Mouse (Mus musculus): ENCODE results near the gene Tcp11l2. TPM values are rescaled to one million over a fixed set of nuclear protein-coding genes. Genes with fewer than 3 reads are reported as not detected.

Gene Tcp11l2
- polyA plus RNA-seq, 1 experiment = 7.8 TPM

DNA sequence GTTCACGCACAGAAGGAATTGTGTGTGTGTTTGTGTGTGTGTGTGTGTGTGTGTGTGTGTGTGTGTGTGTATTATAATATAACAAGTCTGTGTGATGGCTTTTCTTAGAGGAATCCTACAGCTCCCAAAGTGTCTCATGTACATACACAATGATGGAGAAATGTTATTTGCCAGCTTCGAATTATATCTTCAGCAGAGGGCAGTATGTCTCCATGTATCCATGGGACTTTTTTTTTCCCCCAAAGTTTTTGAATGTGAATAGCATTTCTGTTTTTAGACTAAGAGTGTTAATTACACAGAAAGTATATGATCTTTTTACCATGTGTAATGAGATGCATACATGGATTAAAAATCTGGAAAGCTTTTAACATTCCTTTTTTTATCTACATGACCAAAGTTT, 65.2 kb downstream of the Tcp11l2 start:
- WGBS = 65% methylated on average over 2 of the region's 2 CpGs
- DNase-seq (ENCODE audit: low read depth, low spot score) = no peak

DNA sequence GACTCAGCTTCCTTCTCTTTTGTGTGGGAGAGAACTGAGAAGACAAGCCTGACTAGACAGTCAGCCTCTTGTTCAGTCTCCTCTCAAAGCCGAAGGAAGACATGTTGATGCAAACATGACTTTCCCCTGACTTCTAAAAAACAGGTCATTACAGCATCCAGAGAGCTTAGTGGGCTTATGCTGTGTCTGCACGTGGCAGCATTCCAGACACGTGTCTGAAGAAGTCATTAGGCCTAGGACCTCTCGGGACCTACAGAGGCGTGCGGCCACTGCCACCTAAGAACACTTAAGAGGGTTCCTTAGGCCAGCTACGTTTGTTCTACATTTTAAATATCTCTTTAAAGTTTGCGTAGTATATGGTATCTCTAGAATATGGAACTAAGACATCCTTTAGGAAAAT, 69.5 kb downstream of the Tcp11l2 start:
- no peak for DNase-seq (ENCODE audit: low read depth, low spot score)
- 83% methylated on average over 8 of the region's 8 CpGs for WGBS

DNA sequence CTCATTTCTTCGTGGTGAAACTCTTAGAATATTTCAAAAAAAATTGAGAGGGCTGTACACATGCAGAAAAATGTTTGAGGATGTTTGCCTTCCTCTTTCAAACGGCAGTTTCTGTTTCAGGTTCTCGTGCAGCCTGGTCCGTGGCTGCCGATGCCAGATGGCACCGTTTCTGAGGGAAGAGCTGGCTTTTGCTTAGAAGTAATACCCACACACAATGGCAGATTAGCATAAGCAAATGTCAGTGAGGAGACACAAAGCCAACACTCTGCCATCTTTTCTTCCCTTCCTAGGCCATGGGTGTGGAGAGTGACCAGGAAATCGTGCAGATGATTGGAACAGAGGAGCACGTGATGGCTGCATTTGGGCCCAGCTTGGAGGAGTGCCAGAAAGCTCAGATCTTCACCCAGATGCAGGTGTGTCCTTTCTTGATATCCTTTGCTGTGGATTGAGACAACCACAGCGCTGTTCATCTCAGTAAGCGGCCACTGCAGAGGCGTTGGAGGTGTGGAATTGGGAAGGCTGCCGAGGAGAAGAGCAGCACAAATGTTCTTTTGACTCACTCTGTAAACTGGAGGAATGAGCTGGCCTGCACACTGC, 70.2 kb downstream of the Tcp11l2 start:
- DNase-seq (ENCODE audit: low read depth, low spot score) = no peak
- 64% methylated on average over 12 of the region's 12 CpGs for WGBS

DNA sequence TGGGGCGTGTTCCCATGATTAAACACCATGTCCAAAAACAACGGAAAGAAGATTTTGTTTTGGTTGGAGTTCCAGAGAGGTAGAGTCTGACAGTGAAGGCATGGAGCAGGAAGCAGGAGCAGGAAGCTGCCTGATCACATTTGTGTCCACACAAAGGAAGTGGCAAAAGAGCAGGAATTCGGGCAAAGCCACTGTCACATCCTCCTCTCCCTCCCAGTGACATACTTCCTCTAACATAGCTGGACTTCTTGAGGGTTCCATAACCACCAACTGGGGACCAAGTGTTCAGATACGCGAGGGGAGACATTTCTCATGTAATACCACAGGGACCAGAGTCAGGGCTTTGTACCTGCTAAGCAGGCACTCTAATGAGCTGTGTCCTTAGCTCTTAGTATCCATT, 70.8 kb downstream of the Tcp11l2 start:
- 84% methylated on average over 5 of the region's 5 CpGs for WGBS
- DNase-seq (ENCODE audit: low read depth, low spot score) = no peak

DNA sequence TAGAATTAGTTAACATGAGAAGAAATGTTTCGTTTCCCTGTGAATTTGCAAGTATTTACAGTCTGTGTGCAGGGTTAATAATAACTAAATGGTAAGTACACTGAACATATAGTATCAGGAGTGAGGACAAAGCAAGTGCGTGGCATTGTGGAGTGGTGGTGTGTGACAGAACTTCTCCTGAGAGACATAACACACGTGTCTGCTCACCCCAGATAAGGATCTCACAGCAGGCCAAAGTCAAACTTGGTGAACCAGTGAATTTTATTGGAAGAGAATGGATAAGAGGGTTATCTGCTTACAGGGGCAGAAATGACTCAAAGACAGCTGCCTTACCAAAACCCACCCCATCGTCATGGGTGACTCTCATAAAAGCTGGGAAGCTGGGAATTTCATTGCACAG, 72.5 kb downstream of the Tcp11l2 start:
- DNase-seq (ENCODE audit: low read depth, low spot score) = no peak
- WGBS = 76% methylated on average over 4 of the region's 4 CpGs

DNA sequence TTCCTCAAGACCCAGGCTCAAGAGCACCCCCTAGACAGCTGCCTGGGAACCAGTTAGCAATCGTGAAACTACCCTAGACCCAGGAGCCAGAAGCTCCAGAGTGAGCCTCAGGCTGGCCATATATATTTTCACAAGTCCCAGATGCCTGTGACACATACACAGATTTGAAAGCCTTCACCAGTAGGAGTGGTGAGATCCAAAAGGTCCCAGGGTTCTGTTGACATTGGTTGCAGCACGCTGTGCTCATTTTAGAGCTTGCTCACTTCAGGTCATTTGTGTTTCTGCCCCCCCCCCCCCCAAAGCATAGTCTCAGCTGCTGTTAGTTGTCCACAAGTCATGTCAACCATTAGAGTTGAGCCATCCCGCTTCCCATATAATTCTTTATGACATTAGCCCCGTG, 77.6 kb downstream of the Tcp11l2 start:
- DNase-seq (ENCODE audit: low read depth, low spot score) = no peak
- 82% methylated on average over 4 of the region's 4 CpGs for WGBS

DNA sequence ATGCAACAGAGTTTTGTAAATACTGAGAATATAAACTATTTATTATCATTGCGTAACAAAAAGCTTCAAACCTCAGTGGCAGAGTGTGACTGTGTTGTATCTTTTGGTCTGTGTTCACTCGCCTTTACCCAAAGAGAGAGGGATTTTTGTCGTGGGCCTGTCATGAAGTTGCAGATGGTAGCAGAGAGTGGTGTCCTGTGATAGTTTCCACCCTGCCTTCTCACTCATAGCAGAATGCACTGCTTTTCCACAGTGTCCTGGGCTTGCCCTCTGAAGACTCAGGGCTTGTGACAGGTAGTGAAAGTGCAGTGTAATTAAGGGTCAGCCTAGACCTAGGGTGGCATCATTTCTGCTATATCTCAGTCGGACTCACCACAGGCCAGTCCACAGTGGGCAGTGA, 78.3 kb downstream of the Tcp11l2 start:
- DNase-seq (ENCODE audit: low read depth, low spot score) = no peak
- 87% methylated on average over 4 of the region's 4 CpGs for WGBS

DNA sequence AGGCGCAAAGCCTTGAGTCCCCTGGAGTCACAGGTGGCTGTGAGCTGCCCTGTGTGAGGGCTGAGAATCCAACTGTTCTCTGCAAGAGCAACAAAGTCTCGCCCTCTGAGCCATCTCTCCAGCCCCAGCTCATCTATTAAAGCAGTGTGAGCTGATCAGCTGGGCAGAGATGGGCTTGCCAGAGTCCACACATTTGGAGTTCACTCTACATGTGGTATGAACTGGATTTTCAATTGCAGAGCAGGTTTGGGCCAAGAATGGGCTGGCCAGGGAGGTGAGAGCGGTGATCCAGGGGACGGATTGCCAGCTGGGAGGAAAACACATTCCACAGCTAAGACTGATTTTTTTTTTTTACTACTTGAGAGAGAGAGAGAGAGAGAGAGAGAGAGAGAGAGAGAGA, 80.2 kb downstream of the Tcp11l2 start:
- 88% methylated on average over 4 of the region's 4 CpGs for WGBS
- DNase-seq (ENCODE audit: low read depth, low spot score) = no peak

DNA sequence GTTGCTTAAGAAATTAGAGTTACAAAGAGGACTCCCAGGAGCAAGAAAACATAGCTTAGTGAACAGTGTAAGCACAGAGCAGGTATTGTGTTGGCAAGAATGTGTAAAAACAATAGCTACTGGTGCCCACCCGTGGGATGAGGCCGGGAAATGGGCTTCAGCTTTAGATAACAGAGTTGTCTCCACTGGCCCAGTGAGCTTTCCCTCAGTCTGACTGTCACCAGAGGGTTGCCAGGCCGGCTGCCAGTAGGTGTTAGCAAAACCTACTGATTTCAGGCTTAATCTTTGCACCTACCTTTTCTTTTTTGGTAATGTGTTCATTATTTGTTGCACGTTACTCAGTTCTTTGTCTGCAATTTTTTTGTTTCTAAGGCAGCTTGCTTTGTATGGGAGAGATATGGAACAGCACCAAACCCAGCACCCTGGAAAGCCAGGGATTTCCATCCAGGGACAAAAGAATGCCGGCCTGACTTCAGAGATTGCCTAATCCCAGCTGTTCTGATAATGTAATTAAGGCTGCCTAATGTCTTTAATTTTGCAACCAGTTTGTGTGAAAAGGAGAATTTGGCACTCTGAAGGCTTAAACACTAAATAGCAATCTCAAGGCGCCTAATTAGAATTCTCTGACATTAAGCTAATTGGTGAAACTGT, 81.1 kb downstream of the Tcp11l2 start:
- DNase-seq (ENCODE audit: low read depth, low spot score) = no peak
- 71% methylated on average over 6 of the region's 6 CpGs for WGBS

DNA sequence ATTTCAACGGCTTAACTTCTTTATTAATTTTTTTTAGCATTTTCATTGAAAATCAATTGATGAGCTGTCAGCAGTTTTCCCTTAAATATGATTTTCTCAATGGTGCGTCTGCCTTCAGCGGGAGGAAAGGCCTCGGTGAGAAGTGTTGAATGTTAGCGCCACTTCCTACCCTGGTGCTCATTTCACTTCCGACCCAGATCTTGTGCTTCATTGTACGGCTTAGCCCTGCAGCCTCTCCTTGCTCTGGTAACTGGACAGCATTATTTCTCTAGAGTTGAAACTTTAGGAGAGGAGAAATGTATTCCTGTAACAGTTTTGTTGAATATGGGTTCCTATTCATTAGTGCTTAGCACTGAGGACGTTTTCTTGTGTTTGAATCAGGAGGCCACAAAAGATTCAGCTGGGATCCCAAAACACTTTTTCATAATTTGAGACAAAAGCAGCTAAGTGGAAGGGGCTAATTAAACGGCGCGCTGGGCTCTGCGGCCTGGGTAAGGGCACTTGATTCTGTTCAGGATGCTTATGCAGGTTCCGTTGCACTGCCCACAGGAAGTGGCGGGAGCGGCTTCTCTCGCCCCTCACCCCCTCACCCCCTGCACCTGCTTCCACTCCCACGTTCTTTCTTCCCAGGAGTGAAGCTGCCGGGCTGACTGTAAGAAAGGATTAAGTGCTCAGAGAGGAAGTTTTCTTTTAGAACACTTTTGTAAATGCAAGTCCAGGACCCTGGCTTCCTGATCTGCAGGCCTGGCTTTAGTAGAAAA, 81.8 kb downstream of the Tcp11l2 start:
- 76% methylated on average over 18 of the region's 18 CpGs for WGBS
- DNase-seq (ENCODE audit: low read depth, low spot score) = no peak

DNA sequence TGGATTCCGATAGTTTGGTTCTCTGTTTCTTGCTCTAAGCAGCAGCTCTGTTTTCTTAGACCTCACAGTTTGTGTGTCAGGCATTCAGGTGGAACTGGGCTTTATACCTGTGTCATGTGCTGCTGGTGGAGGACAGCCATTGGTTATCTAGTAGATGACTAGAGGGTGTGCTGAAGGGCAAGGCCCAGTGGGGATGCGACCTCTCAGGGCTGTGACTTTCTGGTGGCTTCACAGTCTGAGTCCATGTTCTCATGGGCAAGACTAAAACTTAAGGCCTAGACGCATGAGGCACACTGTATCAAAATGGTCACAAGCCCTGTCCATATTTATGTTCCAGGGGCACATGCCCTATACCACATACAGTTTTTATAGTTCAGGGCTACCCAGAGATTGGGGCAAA, 82.9 kb downstream of the Tcp11l2 start:
- WGBS = 85% methylated on average over 3 of the region's 3 CpGs

DNA sequence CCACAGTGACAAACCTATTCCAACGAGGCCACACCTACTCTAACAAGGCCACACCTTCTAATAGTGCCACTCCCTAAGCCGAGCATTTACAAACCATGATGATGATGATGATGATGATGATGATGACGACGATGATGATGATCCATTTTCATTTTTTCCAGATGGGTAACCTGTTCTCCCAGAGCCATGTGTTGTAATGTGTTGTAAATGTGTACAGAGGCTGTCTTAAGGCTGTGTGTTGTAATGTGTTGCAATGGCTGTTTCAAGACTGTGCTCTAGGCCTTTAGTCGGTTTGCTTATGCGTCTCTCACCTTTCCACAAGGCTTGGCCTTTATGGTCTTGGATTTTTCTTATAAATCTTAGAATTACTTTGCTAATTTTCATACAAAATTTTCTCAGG, 85.7 kb downstream of the Tcp11l2 start:
- WGBS = 92% methylated on average over 6 of the region's 6 CpGs
- no peak for DNase-seq (ENCODE audit: low read depth, low spot score)

More for the DNA sequence above, 82.9 kb downstream of the Tcp11l2 start:
- DNase-seq (ENCODE audit: low read depth, low spot score) = no peak

Other genes starting within 250 kb of the Tcp11l2 start
- 1.5 and 3.5 TPM in 2 replicates for gene Nuak1, start 136.0 kb upstream of the Tcp11l2 start, polyA plus RNA-seq (2012; rRNA removed)
- 15.0 and 15.9 TPM in 2 replicates for gene Ckap4, start 42.6 kb upstream of the Tcp11l2 start, polyA plus RNA-seq (2012; rRNA removed)
- 3.1 and 4.3 TPM in 2 replicates for gene Polr3b, start 45.7 kb downstream of the Tcp11l2 start, polyA plus RNA-seq (2012; rRNA removed)
- gene Rfx4, start 179.4 kb downstream of the Tcp11l2 start, polyA plus RNA-seq (2012; rRNA removed) = not detected in 2 replicates